ENCODE assay signal across 8 mouse cellular contexts in the genomic region with DNA sequence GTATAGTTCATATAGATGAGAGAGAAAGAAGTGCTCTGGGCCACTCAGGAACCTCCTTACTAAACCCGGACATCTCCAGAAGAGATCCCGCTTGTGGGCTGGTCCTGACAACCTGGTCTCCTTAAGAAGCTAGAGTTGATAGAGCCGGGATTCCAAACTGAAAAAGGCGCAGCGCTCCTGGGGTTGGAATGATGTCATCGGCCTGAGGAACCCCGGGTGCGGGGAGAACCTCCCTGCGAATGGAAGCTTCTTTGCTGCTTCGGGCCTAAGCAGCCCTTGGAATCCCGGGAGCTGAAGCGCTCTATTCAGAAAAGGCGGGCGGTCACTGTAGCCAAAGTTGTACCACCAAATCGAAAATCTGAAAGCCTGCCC. TPM values are rescaled to one million over a fixed set of nuclear protein-coding genes. Genes with fewer than 3 reads are reported as not detected.
DNase-seq lines count a peak whose midpoint lies in the region; ATAC-seq lines count a peak whose summit lies in the region.

No protein-coding gene starts in this region.

- H3K4me3 ChIP-seq in megakaryocyte, embryonic 14.5 days (replicated peaks): peak overlapping the region; percentile 94
- H3K4me3 ChIP-seq in embryonic facial prominence, embryonic 15.5 days (replicated peaks): peak overlapping the region; percentile 95
- peak overlapping the region; percentile 93 for H3K4me3 ChIP-seq in intestine, embryonic 14.5 days (ENCODE audit: low read depth, low read length)
- peak overlapping the region; percentile 95 for H3K4me3 ChIP-seq in neural tube, embryonic 13.5 days

- no peak for DNase-seq in intestine, embryonic 14.5 days (ENCODE audit: low spot score)
- no peak for DNase-seq in left cerebral cortex, postnatal 10 days (ENCODE audit: extremely low spot score in 1 of 2, low spot score in 2 of 2)
- no peak for DNase-seq in kidney, adult 18-20 months
- DNase-seq in adrenal gland, postnatal 10 days: no peak

- no peaks in the 10 kb centered on the region for H3K9me3 ChIP-seq in megakaryocyte, embryonic 14.5 days
- H3K9me3 ChIP-seq in embryonic facial prominence, embryonic 15.5 days (replicated peaks): no peaks in the 10 kb centered on the region
- H3K9me3 ChIP-seq in intestine, embryonic 14.5 days (ENCODE audit: control insufficient read depth, low read length): no peaks in the 10 kb centered on the region
- H3K9me3 ChIP-seq in neural tube, embryonic 13.5 days: no peaks in the 10 kb centered on the region

- peak overlapping the region; percentile 97 for H3K27ac ChIP-seq in embryonic facial prominence, embryonic 15.5 days (replicated peaks)
- peak overlapping the region; percentile 96 for H3K27ac ChIP-seq in intestine, embryonic 14.5 days (ENCODE audit: low read depth)
- H3K27ac ChIP-seq in neural tube, embryonic 13.5 days (replicated peaks): peak overlapping the region; percentile 97

- H3K36me3 ChIP-seq in megakaryocyte, embryonic 14.5 days (replicated peaks; ENCODE audit: low read length): peaks cover 2% of the 10 kb centered on the region
- no peaks in the 10 kb centered on the region for H3K36me3 ChIP-seq in embryonic facial prominence, embryonic 15.5 days
- H3K36me3 ChIP-seq in intestine, embryonic 14.5 days (ENCODE audit: control insufficient read depth, insufficient read depth, low read length): no peaks in the 10 kb centered on the region
- no peaks in the 10 kb centered on the region for H3K36me3 ChIP-seq in neural tube, embryonic 13.5 days

- H3K9ac ChIP-seq in embryonic facial prominence, embryonic 15.5 days: peak overlapping the region; percentile 55
- H3K9ac ChIP-seq in intestine, embryonic 14.5 days (ENCODE audit: low read length): peak overlapping the region; percentile 51
- H3K9ac ChIP-seq in neural tube, embryonic 13.5 days: peak overlapping the region; percentile 77

- no peak; the same call in 1 of the 2 replicates for ATAC-seq in megakaryocyte, adult 5-6 weeks (ENCODE audit: poor library complexity, severe bottlenecking)
- no peak for ATAC-seq in embryonic facial prominence, embryonic 15.5 days (ENCODE audit: insufficient number of reproducible peaks, low FRiP score, low TSS enrichment, low read depth)
- no peak; the same call in none of the 2 replicates for ATAC-seq in intestine, embryonic 14.5 days (replicated peaks; ENCODE audit: low FRiP score, low TSS enrichment, low read depth)
- no peak; the same call in 1 of the 2 replicates for ATAC-seq in neural tube, embryonic 13.5 days (ENCODE audit: low read depth)

- intact Hi-C loops in left cerebral cortex, postnatal 10 days (cut with DNase I): loop anchor here (1.0 kb wide), 1 partner anchor 54 kb away; no protein-coding TSS in a partner anchor

- H3K4me2 ChIP-seq in embryonic facial prominence, embryonic 15.5 days (replicated peaks): peak overlapping the region; percentile 76
- H3K4me2 ChIP-seq in intestine, embryonic 14.5 days (ENCODE audit: low read length): peak overlapping the region; percentile 80
- peak overlapping the region; percentile 72 for H3K4me2 ChIP-seq in neural tube, embryonic 13.5 days

- WGBS in embryonic facial prominence, embryonic 15.5 days: 2% methylated on average over 15 of the region's 15 CpGs
- WGBS in intestine, embryonic 14.5 days: 3% methylated on average over 15 of the region's 15 CpGs
- 3% methylated on average over 15 of the region's 15 CpGs for WGBS in neural tube, embryonic 13.5 days

- H3K4me1 ChIP-seq in megakaryocyte, embryonic 14.5 days: peaks cover 35% of the 10 kb centered on the region
- H3K4me1 ChIP-seq in embryonic facial prominence, embryonic 15.5 days: peaks cover 12% of the 10 kb centered on the region
- peaks cover 9% of the 10 kb centered on the region for H3K4me1 ChIP-seq in intestine, embryonic 14.5 days (replicated peaks; ENCODE audit: control insufficient read depth, insufficient read depth, low read length)
- peaks cover 38% of the 10 kb centered on the region for H3K4me1 ChIP-seq in neural tube, embryonic 13.5 days (replicated peaks)

- H3K27me3 ChIP-seq in megakaryocyte, embryonic 14.5 days (replicated peaks): no peaks in the 10 kb centered on the region
- H3K27me3 ChIP-seq in embryonic facial prominence, embryonic 15.5 days: no peaks in the 10 kb centered on the region
- H3K27me3 ChIP-seq in intestine, embryonic 14.5 days (replicated peaks; ENCODE audit: control insufficient read depth, insufficient read depth, low read length): no peaks in the 10 kb centered on the region
- H3K27me3 ChIP-seq in neural tube, embryonic 13.5 days: no peaks in the 10 kb centered on the region

RNA-seq across cellular contexts. Expression of gene Rab10, which starts 0.5 kb away (rescaled TPM):
- polyA plus RNA-seq in megakaryocyte, embryonic 14.5 days (2012; ENCODE audit: insufficient read depth, low replicate concordance): 44.4 and 62.1 TPM in 2 replicates
- 68.7 and 74.6 TPM in 2 replicates for total RNA-seq in megakaryocyte, adult 5-6 weeks (2015)
- 94.9 and 96.9 TPM in 2 replicates for total RNA-seq in megakaryocyte, adult 5-6 weeks (2017)
- 90.2 and 96.1 TPM in 2 replicates for polyA plus RNA-seq in embryonic facial prominence, embryonic 15.5 days (2015; fragmentation: Nextera tagmentation; extraction: Ambion mirVana)
- polyA plus RNA-seq in intestine, embryonic 14.5 days (2014; fragmentation: Nextera tagmentation; extraction: Ambion mirVana): 73.4 and 76.3 TPM in 2 replicates
- polyA plus RNA-seq in neural tube, embryonic 13.5 days (2015; fragmentation: Nextera tagmentation; extraction: Ambion mirVana): 165 and 169 TPM in 2 replicates
- total RNA-seq in left cerebral cortex, postnatal 10 days (2021): 100 to 1,000 TPM; 217 to 226 TPM
- 100 to 1,000 TPM; 145 to 155 TPM for total RNA-seq in adrenal gland, postnatal 10 days (2021)

RNA-seq across cellular contexts. Expression of gene Kif3c, which starts 54.6 kb away (rescaled TPM):
- 1.3 and 2.8 TPM in 2 replicates for polyA plus RNA-seq in megakaryocyte, embryonic 14.5 days (2012; ENCODE audit: insufficient read depth, low replicate concordance)
- total RNA-seq in megakaryocyte, adult 5-6 weeks (2015): 1.8 and 2.5 TPM in 2 replicates
- total RNA-seq in megakaryocyte, adult 5-6 weeks (2017): 1.8 and 1.9 TPM in 2 replicates
- polyA plus RNA-seq in embryonic facial prominence, embryonic 15.5 days (2015; fragmentation: Nextera tagmentation; extraction: Ambion mirVana): 13.2 and 14.8 TPM in 2 replicates
- polyA plus RNA-seq in intestine, embryonic 14.5 days (2014; fragmentation: Nextera tagmentation; extraction: Ambion mirVana): 11.5 and 13.0 TPM in 2 replicates
- 76.3 and 77.3 TPM in 2 replicates for polyA plus RNA-seq in neural tube, embryonic 13.5 days (2015; fragmentation: Nextera tagmentation; extraction: Ambion mirVana)
- 100 to 1,000 TPM; 211 to 214 TPM for total RNA-seq in left cerebral cortex, postnatal 10 days (2021)
- 10 to 100 TPM; 13.2 to 18.5 TPM for total RNA-seq in adrenal gland, postnatal 10 days (2021)
